Mouse (Mus musculus): Measurements from ENCODE around the gene Dicer1.

Dicer1 gene

DNA sequence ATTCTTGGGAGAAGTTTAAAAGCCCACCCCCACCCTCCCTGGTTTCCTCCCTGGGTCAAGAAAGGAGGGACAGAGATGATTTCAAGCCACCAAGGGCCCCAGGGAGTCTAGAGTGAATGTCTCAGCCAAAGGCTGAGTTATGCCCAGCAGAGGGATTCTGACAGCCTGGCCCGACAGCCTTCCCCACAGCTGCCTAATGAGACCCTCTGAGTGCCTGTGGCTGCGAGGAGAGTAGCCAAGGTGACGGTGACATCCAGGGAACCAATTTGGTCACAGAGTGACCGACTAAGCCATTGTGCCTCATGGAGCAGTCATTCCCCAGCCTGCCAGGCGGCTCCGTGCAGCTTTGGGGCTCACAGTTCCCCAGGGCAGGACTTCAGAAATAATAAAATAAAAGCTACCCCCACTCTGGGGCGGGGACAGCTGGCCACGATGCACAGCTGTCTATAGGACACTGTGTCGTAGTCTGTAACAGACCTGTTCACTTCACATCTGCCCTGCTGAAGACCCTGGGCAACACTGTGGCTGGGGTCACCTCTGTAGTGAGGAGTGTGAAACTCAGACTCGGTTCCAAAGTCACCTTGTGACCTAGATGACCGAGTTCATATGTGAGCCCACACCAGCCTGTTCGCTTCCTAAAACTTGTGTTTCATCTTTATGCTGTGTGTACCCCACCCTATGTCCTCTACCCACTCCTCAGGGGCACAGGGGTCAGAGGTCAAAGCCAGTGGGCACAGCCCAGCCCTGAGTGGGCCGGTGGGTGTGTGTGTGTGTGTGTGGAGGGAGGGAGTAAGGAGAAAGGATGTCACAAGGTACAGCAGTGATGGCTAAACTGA lies 75.0 kb downstream of the Dicer1 start:
- no peak for DNase-seq

- DNase-seq = no peak
Observed at GRCm38 (mm10) chr12:104672976-104673375, 78.8 kb downstream of the Dicer1 start.

DNA sequence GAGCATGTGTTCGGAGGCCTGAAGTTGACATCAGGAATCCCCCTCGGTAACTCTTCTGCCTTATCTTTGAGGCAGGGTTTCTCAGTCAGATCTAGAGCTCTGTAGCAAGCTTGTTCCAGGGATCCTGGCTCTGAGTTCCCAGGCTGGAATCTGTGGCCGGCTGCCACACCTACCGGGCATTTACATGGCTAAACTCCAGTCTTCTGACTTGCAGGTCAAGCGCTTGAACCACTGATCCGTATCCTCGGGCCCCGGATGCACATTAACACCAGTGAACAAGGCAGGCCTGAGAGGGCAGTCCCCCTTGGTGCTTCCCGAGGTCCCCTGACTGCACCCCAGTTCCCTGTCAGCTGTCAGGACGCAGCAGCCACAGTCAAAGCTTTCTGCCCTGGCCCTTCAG lies 79.3 kb downstream of the Dicer1 start:
- DNase-seq = no peak

DNA sequence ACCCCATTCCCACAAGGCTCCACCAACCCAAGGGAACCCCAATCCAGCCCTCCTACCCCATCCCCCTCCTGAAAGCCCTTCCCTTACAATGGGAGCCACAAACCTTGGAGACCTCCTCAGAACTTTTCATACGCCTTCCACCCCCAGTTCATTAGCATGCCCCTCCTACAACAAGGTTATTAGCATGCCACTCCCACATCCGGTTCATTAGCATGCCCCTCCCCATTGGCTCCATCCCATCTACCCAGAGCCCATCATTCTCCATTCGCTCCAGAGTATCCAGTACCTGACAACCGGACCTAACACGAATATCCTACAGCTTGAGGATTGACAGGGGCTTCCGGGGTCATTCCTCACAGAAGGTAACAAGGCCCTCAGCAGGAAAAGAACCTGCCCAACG lies 83.9 kb downstream of the Dicer1 start:
- no peak for DNase-seq

- no peak for DNase-seq
Observed at GRCm38 (mm10) chr12:104665951-104666350, 85.8 kb downstream of the Dicer1 start.

DNA sequence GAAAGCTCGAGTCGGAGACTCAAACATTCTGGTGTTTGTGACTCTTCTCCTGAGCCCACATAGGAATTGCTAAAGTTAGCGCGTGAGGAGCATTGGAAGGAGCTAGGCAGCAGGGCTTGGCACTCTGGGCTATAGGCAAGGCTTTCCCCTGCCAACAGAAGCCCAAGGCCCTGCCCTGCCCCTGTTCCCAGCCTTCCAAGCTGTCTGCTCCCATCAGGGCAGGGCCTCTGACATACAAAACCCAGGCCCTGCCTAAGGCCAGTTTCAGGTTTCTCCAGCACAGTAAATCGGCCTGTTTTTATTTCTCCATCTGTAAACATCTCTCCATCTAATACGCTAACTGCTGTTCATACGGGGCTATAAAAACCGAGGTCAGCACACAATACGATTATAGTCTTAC lies 86.2 kb downstream of the Dicer1 start:
- DNase-seq = no peak

DNA sequence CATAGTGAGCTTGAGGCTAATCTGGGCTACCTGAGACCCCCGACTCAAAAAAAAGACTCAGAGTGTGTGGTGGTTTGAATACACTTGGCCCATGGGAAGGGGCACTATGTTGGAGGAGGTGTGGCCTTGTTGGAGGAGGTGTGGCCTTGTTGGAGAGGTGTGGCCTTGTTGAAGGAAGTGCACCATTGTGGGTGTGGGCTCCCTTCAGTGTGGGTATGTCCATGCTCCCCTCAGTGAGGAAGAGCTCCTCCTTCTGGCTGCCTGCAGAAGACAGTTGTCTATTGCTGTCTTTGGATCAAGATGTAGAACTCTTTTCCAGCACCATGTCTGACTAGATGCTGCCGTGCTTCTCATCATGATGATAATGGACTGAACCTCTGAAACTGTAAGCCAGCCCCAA lies 95.6 kb downstream of the Dicer1 start:
- no peak for DNase-seq

DNA sequence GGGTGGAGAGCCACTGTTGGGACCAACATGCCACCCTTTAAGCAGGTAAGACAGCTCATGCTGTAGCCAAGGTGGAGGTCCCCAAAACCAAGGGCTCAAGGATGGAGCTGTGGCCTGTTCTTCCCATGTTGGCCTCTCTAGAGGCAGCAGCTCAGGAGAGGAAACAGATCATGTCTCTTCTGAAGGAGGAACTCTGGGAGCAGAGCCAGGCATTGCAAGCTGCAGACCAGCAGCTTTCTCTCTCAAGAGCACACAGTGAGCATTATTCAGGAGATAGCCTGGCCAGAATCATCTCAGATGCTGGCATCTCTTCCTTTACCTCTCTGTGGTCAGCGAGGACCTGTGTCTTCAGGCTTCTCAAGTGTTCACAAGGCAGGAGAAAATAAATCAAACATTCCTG lies 96.7 kb downstream of the Dicer1 start:
- no peak for DNase-seq

- no peak for DNase-seq
Observed at GRCm38 (mm10) chr12:104652021-104652420, 99.7 kb downstream of the Dicer1 start.

DNA sequence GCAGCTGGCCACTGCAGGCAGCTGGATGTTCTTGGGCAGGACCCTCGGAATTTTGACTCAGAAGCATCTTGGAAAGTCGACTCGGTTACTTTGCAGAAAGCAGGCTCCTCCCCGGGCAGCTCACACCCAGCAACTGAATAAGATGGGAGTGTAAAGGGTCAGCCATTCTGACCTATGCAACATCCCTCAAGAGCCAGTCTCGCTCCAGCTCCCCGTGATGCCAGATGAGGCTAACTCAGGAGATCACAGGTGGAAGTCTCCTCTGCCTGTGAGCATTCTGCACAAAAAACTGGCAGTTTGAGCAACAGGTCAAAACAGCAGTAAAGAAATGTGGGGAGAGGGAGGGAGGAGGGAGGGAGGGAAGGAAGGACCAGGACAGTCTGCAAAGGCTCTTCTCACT lies 100.5 kb downstream of the Dicer1 start:
- no peak for DNase-seq

DNA sequence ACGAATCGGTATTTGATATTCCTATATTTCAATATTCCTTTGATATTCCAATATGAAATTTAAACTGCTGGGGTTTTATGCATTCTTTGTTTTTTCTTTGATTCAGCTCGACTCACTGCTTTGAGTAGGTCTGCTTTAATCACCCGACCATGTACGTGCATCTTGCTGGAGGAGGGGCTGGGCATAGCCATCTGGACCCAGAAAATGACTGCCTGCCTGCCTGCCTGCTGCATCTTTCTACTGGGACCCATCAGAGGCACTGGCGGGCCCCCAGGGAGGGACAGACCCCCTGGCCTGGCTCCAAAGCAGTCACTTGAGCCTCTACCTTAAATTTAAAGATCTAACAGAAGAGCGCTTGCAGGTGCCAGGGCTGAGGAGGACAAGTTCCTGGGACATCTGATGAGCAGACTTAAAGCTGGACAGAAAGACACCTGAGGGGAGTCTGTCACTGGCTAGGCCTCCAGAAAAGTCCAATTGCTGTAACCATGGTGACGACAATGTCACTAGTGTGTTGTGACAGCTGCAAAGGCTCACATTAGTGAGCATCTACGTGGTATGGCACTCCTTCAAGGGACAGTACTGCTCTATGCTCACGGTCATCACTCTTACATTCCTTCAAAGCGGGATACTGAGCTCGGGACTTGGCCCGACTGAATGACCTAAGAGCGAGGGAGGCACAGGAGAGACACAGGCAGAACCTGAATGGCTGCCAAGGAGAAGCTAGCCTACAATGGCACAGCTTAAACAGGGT lies 101.1 kb downstream of the Dicer1 start:
- no peak for DNase-seq

GRCm38 (mm10) chr12:104648366-104648765 lies 103.4 kb downstream of the Dicer1 start:
- DNase-seq = no peak

GRCm38 (mm10) chr12:104642337-104642736 lies 109.4 kb downstream of the Dicer1 start:
- DNase-seq = no peak

DNA sequence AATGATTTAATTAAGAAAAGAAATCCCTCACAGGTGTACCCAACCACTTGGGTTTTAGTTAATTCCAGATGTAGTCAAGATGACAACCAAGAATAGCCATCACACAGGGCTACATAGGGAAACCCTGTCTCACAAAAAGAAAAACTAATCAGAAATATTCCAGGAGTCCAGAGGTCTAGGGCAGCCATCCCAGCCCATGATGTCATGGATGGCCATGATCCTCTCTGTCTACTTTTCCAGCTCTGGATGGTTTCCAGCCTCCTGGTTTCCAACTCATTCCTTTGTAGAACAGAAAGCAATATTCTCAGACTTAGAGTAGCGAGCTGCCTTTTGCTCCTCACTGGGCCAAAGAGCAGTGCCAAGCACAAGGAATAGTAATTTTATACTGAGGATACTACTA lies 110.8 kb downstream of the Dicer1 start:
- DNase-seq = no peak

DNA sequence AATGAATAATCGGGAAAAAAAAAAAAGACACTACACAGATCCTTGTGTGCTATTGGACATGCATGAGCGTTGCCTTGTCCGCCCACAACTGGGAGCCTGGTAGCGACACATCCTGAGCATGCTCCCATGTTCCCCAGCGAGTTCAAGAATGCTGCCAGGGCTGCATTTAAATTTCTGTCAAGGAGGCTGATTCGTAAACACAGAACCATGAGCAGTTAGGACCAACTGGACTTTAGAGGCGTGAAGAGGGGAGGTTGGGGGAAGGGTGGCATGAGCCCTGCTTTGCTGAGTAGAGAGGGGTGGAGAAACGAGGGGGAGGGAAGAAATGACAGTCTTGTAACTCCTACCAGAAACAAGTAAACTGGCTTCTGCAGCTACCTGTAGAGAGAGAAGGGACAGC lies 113.6 kb downstream of the Dicer1 start:
- no peak for DNase-seq
